Mouse (Mus musculus) ES-E14 (cell line): Measurements from ENCODE around the gene Psmb8.

Experiments
- CHD2 ChIP-seq: IDR thresholded peaks from 2 replicates; pipeline ENCODE4 v1.6.1; 2014; ENCODE audit warnings: mild to moderate bottlenecking, low read depth, low read length, inconsistent platforms
- ZC3H11A ChIP-seq: IDR thresholded peaks from 2 replicates; pipeline ENCODE4 v1.6.1; 2012; ENCODE audit warnings: low read depth, mild to moderate bottlenecking, inconsistent platforms, low read length, borderline replicate concordance
- ZNF384 ChIP-seq: IDR thresholded peaks from 2 replicates; pipeline ENCODE4 v1.6.1; 2012; ENCODE audit warnings: low read depth, low read length, inconsistent platforms

GRCm38 (mm10) chr17:34187261-34187916 is 10.1 kb upstream of the Psmb8 start, which contains the start of the genes Tap1 and Psmb9:
- TF ChIP-seq ZNF384 (no peak), ZC3H11A (no peak), CHD2 (peak; percentile 86)
